Mouse (Mus musculus): ENCODE measurements around the gene Plekhm1. TPM values are rescaled to one million over a fixed set of nuclear protein-coding genes. Genes with fewer than 3 reads are reported as not detected.

The Plekhm1 gene
- polyA plus RNA-seq (2015; fragmentation: Nextera tagmentation; extraction: Ambion mirVana), result 3.6 and 4.1 TPM in 2 replicates

GRCm38 (mm10) chr11:103411981-103412949 is at the start of gene Plekhm1:
Gene Plekhm1 (minus strand): TSS chr11:103412687.

GRCm38 (mm10) chr11:103363214-103364148 is 49.0 kb downstream of the Plekhm1 start, which contains the start of gene Arhgap27:
Gene Arhgap27 (minus strand): TSS chr11:103363692.

Other genes starting within 250 kb of the Plekhm1 start
- gene Fmnl1, start 241.6 kb downstream of the Plekhm1 start, polyA plus RNA-seq (2015; fragmentation: Nextera tagmentation; extraction: Ambion mirVana), result 11.2 and 16.8 TPM in 2 replicates
- 0.25 and 0.52 TPM in 2 replicates for gene 1700023F06Rik, start 204.1 kb downstream of the Plekhm1 start, polyA plus RNA-seq (2015; fragmentation: Nextera tagmentation; extraction: Ambion mirVana)
- gene Spata32, start 194.3 kb downstream of the Plekhm1 start, polyA plus RNA-seq (2015; fragmentation: Nextera tagmentation; extraction: Ambion mirVana), result not detected in 2 replicates
- 2.5 TPM in 2 replicates for gene Map3k14, start 145.2 kb downstream of the Plekhm1 start, polyA plus RNA-seq (2015; fragmentation: Nextera tagmentation; extraction: Ambion mirVana)
- 6.2 and 7.8 TPM in 2 replicates for gene Arhgap27, start 49.0 kb downstream of the Plekhm1 start, polyA plus RNA-seq (2015; fragmentation: Nextera tagmentation; extraction: Ambion mirVana)
- gene Lrrc37a, start 91.9 kb upstream of the Plekhm1 start, polyA plus RNA-seq (2015; fragmentation: Nextera tagmentation; extraction: Ambion mirVana), result not detected in 2 replicates
- gene Gm884, start 208.5 kb upstream of the Plekhm1 start, polyA plus RNA-seq (2015; fragmentation: Nextera tagmentation; extraction: Ambion mirVana), result not detected in 2 replicates
- not detected in 2 replicates for gene Lyzl6, start 226.2 kb upstream of the Plekhm1 start, polyA plus RNA-seq (2015; fragmentation: Nextera tagmentation; extraction: Ambion mirVana)
- not detected in 2 replicates for gene Rprml, start 236.9 kb upstream of the Plekhm1 start, polyA plus RNA-seq (2015; fragmentation: Nextera tagmentation; extraction: Ambion mirVana)

Data from spleen, postnatal 0 days (tissue).